Mouse (Mus musculus): ENCODE data around the gene Gm7168.

Gene Gm7168

GRCm38 (mm10) chr17:13987690-13988089 lies 39.5 kb downstream of the Gm7168 start:
- DNase-seq (ENCODE audit: low read depth, low spot score): no peak

- DNase-seq (ENCODE audit: low read depth, low spot score): peak; percentile 11
Measured at GRCm38 (mm10) chr17:13993425-13993824, 45.3 kb downstream of the Gm7168 start.
